Mouse (Mus musculus): ENCODE measurements at regions not wholly inside any gene's neighbourhood (a gene's known extent, or its start where the extent isn't known, plus 50 kb on each side); places are given as distances from the start of the nearest gene placed in this dataset.
A peak's percentile ranks its signal among the peaks of the same experiment; 100 is the strongest.

- DNase-seq (ENCODE audit: low spot score in 2 of 2) = no peak
Observed at GRCm38 (mm10) chr13:81852309-81852978, 69.6 kb downstream of the Cetn3 start.

GRCm38 (mm10) chr13:81856072-81856471 is 73.2 kb downstream of the Cetn3 start:
- no peak for DNase-seq (ENCODE audit: low spot score in 2 of 2)

GRCm38 (mm10) chr13:81860683-81861082 is 77.8 kb downstream of the Cetn3 start:
- DNase-seq (ENCODE audit: low spot score in 2 of 2) = no peak

GRCm38 (mm10) chr13:81861886-81862600 is 79.2 kb downstream of the Cetn3 start:
- no peak for DNase-seq (ENCODE audit: low spot score in 2 of 2)

GRCm38 (mm10) chr13:81871226-81871625 is 88.3 kb downstream of the Cetn3 start:
- DNase-seq (ENCODE audit: low spot score in 2 of 2) = no peak

- no peak for DNase-seq (ENCODE audit: low spot score in 2 of 2)
Observed at GRCm38 (mm10) chr13:81885879-81886278, 103.0 kb downstream of the Cetn3 start.

- DNase-seq (ENCODE audit: low spot score in 2 of 2) = no peak
Observed at GRCm38 (mm10) chr13:81930266-81930665, 147.4 kb downstream of the Cetn3 start.

- DNase-seq (ENCODE audit: low spot score in 2 of 2) = no peak
Observed at GRCm38 (mm10) chr13:81931199-81931598, 148.3 kb downstream of the Cetn3 start.

GRCm38 (mm10) chr13:81937061-81937460 is 154.2 kb downstream of the Cetn3 start:
- no peak for DNase-seq (ENCODE audit: low spot score in 2 of 2)

GRCm38 (mm10) chr13:81944047-81944446 is 161.2 kb downstream of the Cetn3 start:
- peak; percentile 68 to 88 for DNase-seq (ENCODE audit: low spot score in 2 of 2)

GRCm38 (mm10) chr13:81944469-81944868 is 161.6 kb downstream of the Cetn3 start:
- no peak for DNase-seq (ENCODE audit: low spot score in 2 of 2)

GRCm38 (mm10) chr13:81945741-81946140 is 162.9 kb downstream of the Cetn3 start:
- DNase-seq (ENCODE audit: low spot score in 2 of 2) = no peak

- DNase-seq (ENCODE audit: low spot score in 2 of 2) = no peak
Observed at GRCm38 (mm10) chr13:81965431-81965830, 182.6 kb downstream of the Cetn3 start.

GRCm38 (mm10) chr13:81975878-81976277 is 193.0 kb downstream of the Cetn3 start:
- no peak for DNase-seq (ENCODE audit: low spot score in 2 of 2)

- no peak for DNase-seq (ENCODE audit: low spot score in 2 of 2)
Observed at GRCm38 (mm10) chr13:81978003-81978402, 195.1 kb downstream of the Cetn3 start.

GRCm38 (mm10) chr13:81979289-81979688 is 196.4 kb downstream of the Cetn3 start:
- no peak for DNase-seq (ENCODE audit: low spot score in 2 of 2)

GRCm38 (mm10) chr13:81980094-81980493 is 197.2 kb downstream of the Cetn3 start:
- DNase-seq (ENCODE audit: low spot score in 2 of 2) = no peak

GRCm38 (mm10) chr13:81982491-81982890 is 199.6 kb downstream of the Cetn3 start:
- no peak for DNase-seq (ENCODE audit: low spot score in 2 of 2)

- DNase-seq (ENCODE audit: low spot score in 2 of 2) = no peak
Observed at GRCm38 (mm10) chr13:82000681-82001212, 217.9 kb downstream of the Cetn3 start.

GRCm38 (mm10) chr13:82005929-82006726 is 223.3 kb downstream of the Cetn3 start:
- no peak for DNase-seq (ENCODE audit: low spot score in 2 of 2)

GRCm38 (mm10) chr13:82007222-82007621 is 224.3 kb downstream of the Cetn3 start:
- DNase-seq (ENCODE audit: low spot score in 2 of 2) = no peak

GRCm38 (mm10) chr13:82039623-82040022 is 256.7 kb downstream of the Cetn3 start:
- no peak for DNase-seq (ENCODE audit: low spot score in 2 of 2)

Measured in frontal cortex, postnatal 14 days (tissue).